Mouse (Mus musculus) intestine, embryonic 15.5 days (tissue): Measurements from ENCODE around the gene Pgpep1. TPM values are rescaled to one million over a fixed set of nuclear protein-coding genes. Genes with fewer than 3 reads are reported as not detected.

Source experiments
- ATAC-seq: fragments of 200-750 bp; cut with Nextera tagmentation; 2 replicates; pipeline ENCODE4 v1.8.0; 2017; ENCODE audit warnings: moderate TSS enrichment, moderate library complexity
- H3K27ac ChIP-seq: fragments of 300-500 bp; sonication (generic); 2 replicates; pipeline ENCODE4 v1.5.1; 2015; ENCODE audit warnings: mild to moderate bottlenecking, inconsistent platforms
- H3K27me3 ChIP-seq: fragments of 300-500 bp; sonication (generic); replicated peaks from 2 replicates; pipeline ENCODE4 v1.6.1; 2015; ENCODE audit warnings: inconsistent platforms
- H3K36me3 ChIP-seq: fragments of 300-500 bp; sonication (generic); 2 replicates; pipeline ENCODE4 v1.6.1; 2015; ENCODE audit warnings: inconsistent platforms
- H3K4me1 ChIP-seq: fragments of 300-500 bp; sonication (generic); replicated peaks from 2 replicates; pipeline ENCODE4 v1.6.1; 2015; ENCODE audit warnings: inconsistent platforms
- H3K4me2 ChIP-seq: fragments of 300-500 bp; sonication (generic); replicated peaks from 2 replicates; pipeline ENCODE4 v1.6.1; 2015; ENCODE audit warnings: mild to moderate bottlenecking, inconsistent platforms
- H3K4me3 ChIP-seq: fragments of 300-500 bp; sonication (generic); replicated peaks from 2 replicates; pipeline ENCODE4 v1.5.1; 2015; ENCODE audit warnings: inconsistent platforms
- H3K9ac ChIP-seq: fragments of 300-500 bp; sonication (generic); 2 replicates; pipeline ENCODE4 v1.6.1; 2015; ENCODE audit warnings: inconsistent platforms
- H3K9me3 ChIP-seq: fragments of 300-500 bp; sonication (generic); 2 replicates; pipeline ENCODE4 v1.6.1; 2016; ENCODE audit warnings: inconsistent platforms
- WGBS: fragments of 180-500 bp; shearing (Covaris S2); methylation state at CpG from one replicate; pipeline ENCODE4 v1.1.7; 2015; 5-methylcytosine and 5-hydroxymethylcytosine counted together
- polyA plus RNA-seq: library from polyadenylated mRNA; unstranded; fragments of >200 nt; fragmentation: Nextera tagmentation; extraction: Ambion mirVana; gene quantifications from 2 replicates; pipeline ENCODE4 v1.2.1, GENCODE M21; 2015

Pgpep1 gene
- polyA plus RNA-seq, 1 experiment from 2014 or later = 58.0 TPM

GRCm38 (mm10) chr8:70684291-70684690 lies 24.1 kb upstream of the Pgpep1 start:
- no peaks in the 10 kb centered on the region for H3K27me3 ChIP-seq
- no peak for ATAC-seq
- H3K4me3 ChIP-seq = no peak overlapping the region
- no peak overlapping the region for H3K27ac ChIP-seq
- 48% methylated on average over 7 of the region's 7 CpGs for WGBS
- H3K4me1 ChIP-seq = peaks cover 24% of the 10 kb centered on the region
- peaks cover 1% of the 10 kb centered on the region; the same call in 1 of the 2 replicates for H3K36me3 ChIP-seq
- H3K9me3 ChIP-seq = no peaks in the 10 kb centered on the region
- H3K4me2 ChIP-seq = no peak overlapping the region
- H3K9ac ChIP-seq = no peak overlapping the region

DNA sequence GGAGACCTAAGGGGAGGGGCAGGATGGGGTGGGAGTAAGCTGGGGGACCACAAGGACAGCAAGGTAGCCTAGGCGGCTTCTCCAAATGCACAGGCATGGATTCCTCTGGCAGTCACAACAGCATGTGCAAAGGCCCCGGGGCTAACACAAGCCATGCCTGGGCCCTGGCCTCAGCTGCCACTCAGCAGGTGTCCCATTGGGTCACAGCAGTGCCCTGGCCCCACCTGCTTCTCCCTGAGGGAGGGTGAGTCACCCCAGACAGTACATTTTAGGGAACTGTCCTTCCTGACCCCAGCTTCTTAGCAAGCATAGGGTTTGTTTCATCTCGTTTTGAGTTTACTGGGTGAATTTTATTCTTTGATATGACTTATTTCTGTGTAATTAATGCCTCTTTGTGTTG lies 22.5 kb upstream of the Pgpep1 start:
- Histone ChIP-seq H3K36me3 (peaks cover 10% of the 10 kb centered on the region), H3K9me3 (no peaks in the 10 kb centered on the region), H3K27me3 (no peaks in the 10 kb centered on the region), H3K27ac (peak overlapping the region; percentile 69), H3K9ac (peak overlapping the region; percentile 48), H3K4me1 (peaks cover 26% of the 10 kb centered on the region), H3K4me3 (no peak overlapping the region), H3K4me2 (peak overlapping the region; percentile 52)
- WGBS = 78% methylated on average over 3 of the region's 3 CpGs
- ATAC-seq = peak; percentile 23

DNA sequence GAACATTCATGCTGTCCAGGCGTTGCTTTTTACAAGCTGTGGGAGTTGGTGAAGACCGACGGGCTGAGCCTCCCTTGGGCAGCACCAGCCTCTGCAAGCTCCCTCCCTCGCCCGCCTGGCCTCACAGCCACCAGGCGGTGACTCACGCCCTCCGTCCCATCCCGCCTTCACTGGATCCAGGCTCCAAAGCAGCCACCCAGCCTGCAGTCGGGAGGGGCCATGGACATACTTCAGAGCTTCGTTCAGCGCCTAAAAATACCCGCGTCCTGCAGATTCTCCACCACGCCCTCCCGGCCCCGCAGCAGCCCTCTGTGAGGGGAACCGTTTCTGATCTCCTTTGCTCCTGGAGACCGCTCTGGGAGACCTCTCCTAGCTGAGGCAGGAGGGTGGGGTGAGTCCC lies 22.0 kb upstream of the Pgpep1 start:
- H3K36me3 ChIP-seq = peaks cover 14% of the 10 kb centered on the region
- H3K27me3 ChIP-seq = no peaks in the 10 kb centered on the region
- peak overlapping the region; percentile 69 for H3K27ac ChIP-seq
- H3K9ac ChIP-seq = peak overlapping the region; percentile 48
- no peaks in the 10 kb centered on the region for H3K9me3 ChIP-seq
- H3K4me3 ChIP-seq = peak overlapping the region; percentile 17; the same call in 1 of the 2 replicates
- ATAC-seq = peak; percentile 67
- peak overlapping the region; percentile 52 for H3K4me2 ChIP-seq
- WGBS = 2% methylated on average over 19 of the region's 19 CpGs
- H3K4me1 ChIP-seq = peaks cover 26% of the 10 kb centered on the region

GRCm38 (mm10) chr8:70681410-70681809 lies 21.2 kb upstream of the Pgpep1 start:
- ATAC-seq = peak; percentile 15; the same call in 1 of the 2 replicates
- H3K27me3 ChIP-seq = no peaks in the 10 kb centered on the region
- WGBS = 68% methylated on average over 3 of the region's 3 CpGs

DNA sequence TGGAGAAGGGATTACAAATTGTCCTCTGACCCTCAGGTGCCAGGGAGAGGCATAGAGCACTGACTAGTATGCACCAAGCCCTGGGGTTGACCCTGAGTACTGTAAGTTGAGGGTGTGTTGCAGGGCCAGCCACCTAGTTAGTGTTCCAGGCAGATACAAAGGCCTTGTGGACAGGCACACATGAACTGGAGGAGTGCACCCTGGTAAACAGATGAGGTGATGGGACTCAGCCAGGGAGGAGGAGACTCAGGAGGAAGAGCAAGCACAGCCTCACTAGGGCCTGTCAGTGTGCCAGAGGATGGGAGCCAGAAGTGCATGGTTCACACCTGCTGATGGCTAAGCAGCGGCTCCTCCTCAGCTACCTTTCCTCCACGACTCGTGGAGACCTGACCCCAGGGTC lies 19.9 kb upstream of the Pgpep1 start:
- no peaks in the 10 kb centered on the region for H3K9me3 ChIP-seq
- peak overlapping the region; percentile 68 for H3K27ac ChIP-seq
- peaks cover 19% of the 10 kb centered on the region for H3K36me3 ChIP-seq
- H3K27me3 ChIP-seq = no peaks in the 10 kb centered on the region
- H3K4me2 ChIP-seq = no peak overlapping the region
- peaks cover 33% of the 10 kb centered on the region for H3K4me1 ChIP-seq
- no peak overlapping the region for H3K9ac ChIP-seq
- peak; percentile 21; the same call in 1 of the 2 replicates for ATAC-seq
- 71% methylated on average over 3 of the region's 3 CpGs for WGBS
- H3K4me3 ChIP-seq = no peak overlapping the region

More at GRCm38 (mm10) chr8:70681410-70681809, 21.2 kb upstream of the Pgpep1 start:
- Histone ChIP-seq H3K4me3 (no peak overlapping the region), H3K4me1 (peaks cover 26% of the 10 kb centered on the region), H3K27ac (peak overlapping the region; percentile 69), H3K4me2 (no peak overlapping the region), H3K36me3 (peaks cover 14% of the 10 kb centered on the region), H3K9ac (no peak overlapping the region), H3K9me3 (no peaks in the 10 kb centered on the region)

DNA sequence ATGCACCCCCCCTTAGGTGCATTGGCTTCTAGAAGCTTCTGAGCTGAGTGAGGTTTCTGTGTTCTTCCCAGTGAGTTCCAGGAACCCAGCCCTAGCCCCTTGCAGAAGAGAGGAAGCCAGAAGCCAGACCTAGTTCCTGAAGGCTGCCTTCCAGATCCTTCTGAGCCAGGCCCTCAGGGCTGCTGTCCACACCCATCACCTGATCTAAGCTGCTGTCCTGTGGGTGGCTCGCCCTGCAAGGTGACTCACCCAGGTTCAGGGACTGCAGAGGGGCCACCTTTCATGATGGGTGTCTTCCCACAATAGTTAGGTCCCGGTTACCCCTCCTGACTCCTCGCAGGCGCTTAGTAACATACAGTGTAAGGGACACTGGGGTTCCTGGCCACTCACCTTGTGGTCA lies 19.2 kb upstream of the Pgpep1 start:
- no peak overlapping the region for H3K4me3 ChIP-seq
- peak overlapping the region; percentile 68 for H3K27ac ChIP-seq
- ATAC-seq = peak; percentile 56
- H3K4me1 ChIP-seq = peaks cover 40% of the 10 kb centered on the region
- H3K27me3 ChIP-seq = no peaks in the 10 kb centered on the region
- 83% methylated on average over 4 of the region's 4 CpGs for WGBS
- H3K9me3 ChIP-seq = no peaks in the 10 kb centered on the region
- H3K9ac ChIP-seq = no peak overlapping the region
- no peak overlapping the region for H3K4me2 ChIP-seq
- H3K36me3 ChIP-seq = peaks cover 19% of the 10 kb centered on the region

GRCm38 (mm10) chr8:70678679-70679078 lies 18.5 kb upstream of the Pgpep1 start:
- Histone ChIP-seq H3K4me3 (no peak overlapping the region), H3K4me1 (peaks cover 45% of the 10 kb centered on the region), H3K9ac (no peak overlapping the region), H3K27ac (peak overlapping the region; percentile 68), H3K4me2 (no peak overlapping the region), H3K9me3 (no peaks in the 10 kb centered on the region), H3K36me3 (peaks cover 19% of the 10 kb centered on the region), H3K27me3 (no peaks in the 10 kb centered on the region)
- ATAC-seq = no peak

DNA sequence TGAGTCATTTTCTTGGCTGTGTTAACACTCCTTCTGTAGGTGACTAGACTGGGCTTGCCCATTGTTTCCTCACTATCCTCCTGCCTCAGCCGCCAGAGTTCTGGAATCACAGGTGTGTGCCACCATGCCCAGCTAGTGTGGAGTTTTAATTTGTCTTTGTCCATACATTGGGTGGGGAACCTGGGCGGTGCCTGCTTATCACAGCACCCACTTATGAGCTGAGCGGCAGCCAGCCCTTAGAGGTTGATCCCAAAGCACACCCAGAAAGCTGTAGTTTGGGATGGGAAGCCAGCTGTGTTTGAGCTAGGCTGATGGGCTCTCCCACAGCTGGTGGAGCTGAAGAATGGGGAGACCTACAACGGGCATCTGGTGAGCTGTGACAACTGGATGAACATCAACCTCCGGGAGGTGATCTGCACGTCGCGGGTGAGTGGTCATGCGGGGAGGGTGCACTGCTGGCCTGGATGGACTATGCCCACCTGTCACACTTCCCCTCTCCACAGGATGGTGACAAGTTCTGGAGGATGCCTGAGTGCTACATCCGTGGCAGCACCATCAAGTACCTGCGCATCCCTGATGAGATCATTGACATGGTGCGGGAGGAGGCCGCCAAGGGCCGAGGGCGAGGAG lies 17.4 kb upstream of the Pgpep1 start:
- Histone ChIP-seq H3K4me3 (no peak overlapping the region), H3K27me3 (no peaks in the 10 kb centered on the region), H3K36me3 (peaks cover 19% of the 10 kb centered on the region), H3K27ac (no peak overlapping the region), H3K4me2 (no peak overlapping the region), H3K4me1 (peaks cover 43% of the 10 kb centered on the region), H3K9me3 (no peaks in the 10 kb centered on the region), H3K9ac (no peak overlapping the region)
- ATAC-seq = no peak
- WGBS = 87% methylated on average over 15 of the region's 15 CpGs

GRCm38 (mm10) chr8:70675336-70675735 lies 15.1 kb upstream of the Pgpep1 start:
- peaks cover 30% of the 10 kb centered on the region for H3K4me1 ChIP-seq
- WGBS = 96% methylated on average over 1 of the region's 1 CpGs
- ATAC-seq = no peak

GRCm38 (mm10) chr8:70674716-70675115 lies 14.5 kb upstream of the Pgpep1 start:
- Histone ChIP-seq H3K4me2 (peak overlapping the region; percentile 80), H3K4me3 (no peak overlapping the region), H3K4me1 (peaks cover 25% of the 10 kb centered on the region), H3K36me3 (peaks cover 19% of the 10 kb centered on the region), H3K9me3 (no peaks in the 10 kb centered on the region), H3K9ac (peak overlapping the region; percentile 79; the same call in 1 of the 2 replicates), H3K27ac (peak overlapping the region; percentile 98), H3K27me3 (no peaks in the 10 kb centered on the region)
- WGBS = 52% methylated on average over 4 of the region's 4 CpGs
- ATAC-seq = no peak

More at GRCm38 (mm10) chr8:70675336-70675735, 15.1 kb upstream of the Pgpep1 start:
- Histone ChIP-seq H3K9ac (no peak overlapping the region), H3K36me3 (peaks cover 19% of the 10 kb centered on the region), H3K27ac (peak overlapping the region; percentile 98), H3K9me3 (no peaks in the 10 kb centered on the region), H3K4me2 (no peak overlapping the region), H3K4me3 (no peak overlapping the region), H3K27me3 (no peaks in the 10 kb centered on the region)

DNA sequence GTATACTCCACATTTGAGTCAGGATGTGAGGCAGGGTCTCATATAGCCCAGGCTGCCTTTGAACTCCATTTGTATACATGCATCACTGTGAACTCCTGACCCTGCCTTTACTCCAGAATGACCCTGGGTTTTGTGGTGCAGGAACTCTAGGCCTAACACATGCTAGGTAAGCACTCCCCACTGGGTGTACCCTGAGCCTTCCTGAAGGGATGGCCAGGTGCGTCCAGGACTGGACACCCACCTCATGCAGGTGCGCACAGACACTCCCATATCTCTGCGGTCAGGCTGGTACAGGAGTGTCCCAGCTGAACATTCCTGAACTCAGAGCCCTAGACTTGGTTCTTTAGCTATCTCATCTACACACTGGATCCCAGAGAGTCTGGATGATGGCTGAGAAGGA lies 13.9 kb upstream of the Pgpep1 start:
- Histone ChIP-seq H3K27ac (peak overlapping the region; percentile 98), H3K36me3 (peaks cover 16% of the 10 kb centered on the region), H3K9ac (peak overlapping the region; percentile 79), H3K4me2 (peak overlapping the region; percentile 80), H3K4me3 (peak overlapping the region; percentile 74), H3K9me3 (no peaks in the 10 kb centered on the region), H3K4me1 (peaks cover 19% of the 10 kb centered on the region), H3K27me3 (no peaks in the 10 kb centered on the region)
- no peak for ATAC-seq
- WGBS = 67% methylated on average over 3 of the region's 3 CpGs

DNA sequence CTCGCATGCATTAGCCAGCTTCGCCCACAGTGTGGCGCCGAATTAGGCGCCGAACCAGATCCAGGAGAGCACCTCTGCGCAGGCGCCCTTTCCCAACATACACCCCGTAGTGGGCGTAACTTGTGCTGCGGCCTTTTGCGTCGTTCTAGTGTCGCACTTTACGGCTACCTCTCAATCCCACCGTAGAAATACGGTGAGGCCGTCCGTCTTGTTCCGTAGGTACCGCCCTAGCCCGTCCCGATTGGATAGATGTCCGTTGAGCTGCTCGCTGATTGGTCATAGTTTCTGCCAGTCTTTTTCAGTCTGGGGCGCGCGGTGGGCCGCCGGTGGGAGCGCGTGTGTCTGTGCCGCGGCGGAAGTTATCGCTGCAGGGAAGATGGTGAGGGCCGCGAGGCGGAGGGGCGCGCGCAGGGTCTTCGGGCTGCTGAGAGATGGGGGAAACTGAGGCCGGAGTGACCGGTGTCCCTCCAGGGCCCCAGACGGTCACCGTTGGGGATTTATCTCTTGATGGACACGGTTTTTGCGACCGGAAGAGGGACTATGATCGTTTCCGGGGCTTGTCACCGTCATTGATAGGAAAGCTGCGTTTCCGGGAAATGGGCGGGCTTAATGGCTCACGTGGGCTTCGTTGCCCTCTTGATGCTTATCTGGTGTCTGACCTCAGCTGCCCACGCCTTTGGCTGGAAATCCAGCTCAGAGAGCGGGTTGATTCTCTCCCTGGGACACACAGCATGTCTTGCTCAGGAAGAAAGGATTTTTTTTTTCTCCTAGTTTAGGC lies 13.1 kb upstream of the Pgpep1 start, which contains the start of gene Lsm4:
Gene Lsm4, plus strand, starts transcription at position 170 of the 778 bp plus-strand sequence.
- Histone ChIP-seq H3K27me3 (no peaks in the 10 kb centered on the region), H3K4me1 (peaks cover 19% of the 10 kb centered on the region), H3K27ac (peak within 1 kb of the TSS; percentile 98), H3K9me3 (no peaks in the 10 kb centered on the region), H3K9ac (peak within 1 kb of the TSS; percentile 79), H3K4me2 (peak within 1 kb of the TSS; percentile 80), H3K36me3 (peaks cover 13% of the 10 kb centered on the region), H3K4me3 (peak within 1 kb of the TSS; percentile 74)
- under 1% methylated on average over 60 of the region's 60 CpGs for WGBS
- ATAC-seq = peak; percentile 98
